Mouse (Mus musculus): ENCODE results near the gene E330017A01Rik.
"Not testable (repeated sequence)": the region's sequence is repeated elsewhere in the genome, so short reads cannot be mapped to it uniquely, and the experiment has no call there.

Gene E330017A01Rik

GRCm38 (mm10) chr16:58638689-58639175 lies at the start of gene E330017A01Rik:
Gene E330017A01Rik, minus strand, starts transcription at chr16:58638739.
- DNase-seq (ENCODE audit: low spot score), result no peak

- DNase-seq (ENCODE audit: low spot score), result no peak
Observed at GRCm38 (mm10) chr16:58685548-58686537, 47.3 kb upstream of the E330017A01Rik start.

GRCm38 (mm10) chr16:58684537-58684936 lies 46.0 kb upstream of the E330017A01Rik start:
- no peak for DNase-seq (ENCODE audit: low spot score)

- DNase-seq (ENCODE audit: low spot score), result no peak
Observed at GRCm38 (mm10) chr16:58683911-58684310, 45.4 kb upstream of the E330017A01Rik start.

- DNase-seq (ENCODE audit: low spot score), result no peak
Observed at GRCm38 (mm10) chr16:58682870-58683269, 44.3 kb upstream of the E330017A01Rik start.

- no peak for DNase-seq (ENCODE audit: low spot score)
Observed at GRCm38 (mm10) chr16:58682046-58682445, 43.5 kb upstream of the E330017A01Rik start.

- DNase-seq (ENCODE audit: low spot score), result no peak
Observed at GRCm38 (mm10) chr16:58678660-58679059, 40.1 kb upstream of the E330017A01Rik start.

GRCm38 (mm10) chr16:58677491-58677890 lies 39.0 kb upstream of the E330017A01Rik start:
- DNase-seq (ENCODE audit: low spot score), result no peak

GRCm38 (mm10) chr16:58676633-58677032 lies 38.1 kb upstream of the E330017A01Rik start:
- DNase-seq (ENCODE audit: low spot score), result no peak

GRCm38 (mm10) chr16:58676156-58676555 lies 37.6 kb upstream of the E330017A01Rik start:
- DNase-seq (ENCODE audit: low spot score), result no peak

GRCm38 (mm10) chr16:58675256-58675655 lies 36.7 kb upstream of the E330017A01Rik start:
- no peak for DNase-seq (ENCODE audit: low spot score)

GRCm38 (mm10) chr16:58673811-58674410 lies 35.4 kb upstream of the E330017A01Rik start:
- no peak for DNase-seq (ENCODE audit: low spot score)

- no peak for DNase-seq (ENCODE audit: low spot score)
Observed at GRCm38 (mm10) chr16:58672396-58672795, 33.9 kb upstream of the E330017A01Rik start.

GRCm38 (mm10) chr16:58671212-58671985 lies 32.9 kb upstream of the E330017A01Rik start:
- no peak for DNase-seq (ENCODE audit: low spot score)

- no peak for DNase-seq (ENCODE audit: low spot score)
Observed at GRCm38 (mm10) chr16:58670643-58671042, 32.1 kb upstream of the E330017A01Rik start.

GRCm38 (mm10) chr16:58669917-58670630 lies 31.5 kb upstream of the E330017A01Rik start, which contains the start of gene Cpox:
Gene Cpox, plus strand, starts transcription at chr16:58670292.
- peak; percentile 82 for DNase-seq (ENCODE audit: low spot score)

- DNase-seq (ENCODE audit: low spot score), result peak; percentile 25
Observed at GRCm38 (mm10) chr16:58669264-58669663, 30.7 kb upstream of the E330017A01Rik start.

- DNase-seq (ENCODE audit: low spot score), result no peak
Observed at GRCm38 (mm10) chr16:58668586-58668985, 30.0 kb upstream of the E330017A01Rik start.

- not testable (repeated sequence) for DNase-seq (ENCODE audit: low spot score)
Observed at GRCm38 (mm10) chr16:58666681-58667080, 28.1 kb upstream of the E330017A01Rik start.

- not testable (repeated sequence) for DNase-seq (ENCODE audit: low spot score)
Observed at GRCm38 (mm10) chr16:58665137-58665536, 26.6 kb upstream of the E330017A01Rik start.

- DNase-seq (ENCODE audit: low spot score), result no peak
Observed at GRCm38 (mm10) chr16:58663816-58664215, 25.3 kb upstream of the E330017A01Rik start.
